In the genomic region with DNA sequence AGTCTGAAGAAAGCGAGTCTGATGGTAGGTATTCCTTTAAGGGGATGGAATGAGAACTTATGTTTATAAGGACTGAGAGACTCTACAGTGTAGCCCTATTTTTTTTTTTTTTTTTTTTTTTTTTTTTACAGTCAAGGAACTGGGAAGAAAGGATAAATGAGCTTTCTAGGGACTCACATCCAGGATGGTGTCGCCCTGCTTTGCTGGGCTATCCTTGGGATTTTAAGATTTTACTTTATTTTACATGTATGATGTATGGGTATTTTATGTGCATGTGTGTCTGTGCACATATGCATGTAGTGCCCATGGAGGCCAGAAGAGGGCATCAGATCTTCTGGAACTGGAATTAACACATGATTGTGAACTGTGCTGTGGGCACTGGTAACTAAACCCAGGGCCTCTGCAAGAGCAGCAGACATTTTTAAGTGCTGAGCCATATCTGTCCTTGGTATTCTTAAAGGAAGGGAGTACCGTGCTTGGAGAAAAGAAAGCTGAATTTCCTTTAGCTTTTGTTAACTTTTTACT, we compare ENCODE assay signal across 19 mouse cellular contexts. TPM values are rescaled to one million over a fixed set of nuclear protein-coding genes. Genes with fewer than 3 reads are reported as not detected.
DNase-seq lines count a peak whose midpoint lies in the region; ATAC-seq and TF ChIP-seq lines count a peak whose summit lies in the region.
"Had no signal": no experiment of that assay in that cellular context is flagged by ENCODE, and none has a peak within 500 bp of the region (broad histone marks: within the 10 kb centered on the region; RNA-seq: fewer than 3 reads in every experiment).

No protein-coding gene starts in this region.

- TF ChIP-seq CTCF in layer of hippocampus, adult 2 months (conservative IDR thresholded peaks at IDR 0.05), result peak; percentile 53
- 0 out of 2 replicates have a peak, but pooled peaks have one; percentile 2 for TF ChIP-seq CTCF in cortical plate, adult 2 months (IDR thresholded peaks at IDR 0.05; ENCODE audit: extremely low read depth, insufficient read depth, low read length)

- no peak for DNase-seq in layer of hippocampus, adult 2 months (ENCODE audit: low spot score in 2 of 2)
- DNase-seq in layer of hippocampus, adult 11-12 months (ENCODE audit: low spot score), result no peak
- DNase-seq in 416B (ENCODE audit: low read depth) (peak; percentile 9), ES-CJ7 (ENCODE audit: low read depth, low spot score) (peak; percentile 61)
- no peak for DNase-seq in frontal cortex, adult 2 months (ENCODE audit: extremely low spot score in 1 of 2, low spot score in 1 of 2)
- DNase-seq: forebrain, postnatal 0 days; gastrocnemius, postnatal 25 days; heart, postnatal 4 days; layer of hippocampus, adult 9-11 months; left cerebral cortex, postnatal 4 days; liver, embryonic 13.5 days; lung, postnatal 4 days; midbrain, embryonic 14.5 days; right cerebral cortex, adult 18-20 months had no signal

- H3K4me3 ChIP-seq in layer of hippocampus, adult 2 months, result no peak overlapping the region
- H3K4me3 ChIP-seq in cortical plate, adult 2 months (ENCODE audit: insufficient read depth, low read length), result no peak overlapping the region
- H3K4me3 ChIP-seq: heart, embryonic 12.5 days; kidney, embryonic 15.5 days; liver, embryonic 13.5 days had no signal

- no peaks in the 10 kb centered on the region for H3K4me1 ChIP-seq in cortical plate, adult 2 months (ENCODE audit: control insufficient read depth, insufficient read depth, low read length)
- H3K4me1 ChIP-seq: heart, embryonic 12.5 days; kidney, embryonic 15.5 days; liver, embryonic 13.5 days had no signal

- TF ChIP-seq POLR2A in cortical plate, adult 2 months (IDR thresholded peaks at IDR 0.05; ENCODE audit: extremely low read depth, insufficient read depth, low read length), result no peak

- H3K27ac ChIP-seq in layer of hippocampus, adult 2 months, result no peak overlapping the region
- no peak overlapping the region for H3K27ac ChIP-seq in cortical plate, adult 2 months (ENCODE audit: insufficient read depth, low read length)
- H3K27ac ChIP-seq: kidney, embryonic 15.5 days; liver, embryonic 13.5 days had no signal

- no peak for ATAC-seq in erythroid progenitor cell, adult 5-6 weeks (replicated peaks; ENCODE audit: low FRiP score, poor library complexity, severe bottlenecking)
- ATAC-seq: forebrain, postnatal 0 days had no signal

RNA-seq across cellular contexts. Expression of a gene that starts 20.4 kb away (rescaled TPM):
- total RNA-seq in layer of hippocampus, adult 2 months (2021), result 10 to 100 TPM; 19.7 to 22.1 TPM
- 18.7 and 20.2 TPM in 2 replicates for polyA plus RNA-seq in cortical plate, adult 2 months (2012; rRNA removed)
- 2.5 and 6.7 TPM in 2 replicates for total RNA-seq in erythroid progenitor cell, adult 5-6 weeks (2015; ENCODE audit: low replicate concordance)
- 5.5 and 6.5 TPM in 2 replicates for total RNA-seq in erythroid progenitor cell, adult 5-6 weeks (2017; ENCODE audit: low replicate concordance)
- 21.3 and 22.3 TPM in 2 replicates for polyA plus RNA-seq in frontal cortex, adult 2 months (2012; rRNA removed)

RNA-seq across cellular contexts. Expression of a gene that starts 49.2 kb away (rescaled TPM):
- total RNA-seq in layer of hippocampus, adult 2 months (2021), result 10 to 100 TPM; 34.0 to 37.4 TPM
- 11.8 and 13.1 TPM in 2 replicates for polyA plus RNA-seq in cortical plate, adult 2 months (2012; rRNA removed)
- 0.72 and 1.3 TPM in 2 replicates for total RNA-seq in erythroid progenitor cell, adult 5-6 weeks (2015; ENCODE audit: low replicate concordance)
- 0.64 TPM in 1 of 2 replicates, not detected in the other for total RNA-seq in erythroid progenitor cell, adult 5-6 weeks (2017; ENCODE audit: low replicate concordance)
- polyA plus RNA-seq in frontal cortex, adult 2 months (2012; rRNA removed), result 12.2 and 15.1 TPM in 2 replicates

RNA-seq across cellular contexts. Expression of a gene that starts 49.3 kb away (rescaled TPM):
- total RNA-seq in layer of hippocampus, adult 2 months (2021), result 10 to 100 TPM in 1 of 2 experiments, 1 to 10 TPM in 1; 8.6 to 10.2 TPM
- 13.8 and 14.8 TPM in 2 replicates for polyA plus RNA-seq in cortical plate, adult 2 months (2012; rRNA removed)
- 1.1 and 1.7 TPM in 2 replicates for total RNA-seq in erythroid progenitor cell, adult 5-6 weeks (2015; ENCODE audit: low replicate concordance)
- 0.64 and 1.5 TPM in 2 replicates for total RNA-seq in erythroid progenitor cell, adult 5-6 weeks (2017; ENCODE audit: low replicate concordance)
- 15.3 and 15.4 TPM in 2 replicates for polyA plus RNA-seq in frontal cortex, adult 2 months (2012; rRNA removed)

RNA-seq across cellular contexts. Expression of a gene that starts 50.8 kb away (rescaled TPM):
- total RNA-seq in layer of hippocampus, adult 2 months (2021), result not detected
- 0.08 TPM in 1 of 2 replicates, not detected in the other for polyA plus RNA-seq in cortical plate, adult 2 months (2012; rRNA removed)
- not detected in 2 replicates for total RNA-seq in erythroid progenitor cell, adult 5-6 weeks (2015; ENCODE audit: low replicate concordance)
- total RNA-seq in erythroid progenitor cell, adult 5-6 weeks (2017; ENCODE audit: low replicate concordance), result not detected in 2 replicates
- polyA plus RNA-seq in frontal cortex, adult 2 months (2012; rRNA removed), result 0.04 TPM in 2 replicates
- total RNA-seq: forebrain, postnatal 0 days; heart, postnatal 4 days; left cerebral cortex, postnatal 4 days had no signal
- polyA plus RNA-seq: embryonic facial prominence, embryonic 11.5 days; forebrain, postnatal 0 days; heart, embryonic 12.5 days; liver, embryonic 13.5 days; midbrain, embryonic 14.5 days had no signal

Comparison
In these comparisons a context has a peak if more than half of its experiments do, and no peak if none do; other contexts are left out.
1. DNase-seq: peak in 416B (single experiment) and ES-CJ7 (single experiment); none in layer of hippocampus, adult 2 months (0 of 2), layer of hippocampus, adult 11-12 months (single experiment) and frontal cortex, adult 2 months (0 of 2).
2. RNA of a gene that starts 49.2 kb away (total RNA-seq): 34.0 to 37.4 TPM in layer of hippocampus, adult 2 months; 0.64 to 1.3 TPM in erythroid progenitor cell, adult 5-6 weeks; every median in the first group is over 10 times any median in the second.